Mouse (Mus musculus) ES-E14 (cell line): ENCODE data around the gene Slc1a1. TPM values are rescaled to one million over a fixed set of nuclear protein-coding genes. Genes with fewer than 3 reads are reported as not detected.

Experiments used
- DNase-seq: peaks from one replicate; pipeline ENCODE4 v3.0.0-alpha.2; 2013; ENCODE audit warnings: low read depth, low spot score
- H3K27ac ChIP-seq: 2 replicates; pipeline ENCODE4 v1.5.1; 2012; ENCODE audit warnings: low read depth, mild to moderate bottlenecking, low read length, moderate library complexity, mixed read lengths; ENCODE audit not compliant: poor library complexity, insufficient read depth, severe bottlenecking
- H3K36me3 ChIP-seq: 2 replicates; pipeline ENCODE4 v1.6.1; 2012; ENCODE audit warnings: mild to moderate bottlenecking, low read length, moderate library complexity, mixed read lengths; ENCODE audit not compliant: control insufficient read depth, poor library complexity, insufficient read depth, severe bottlenecking
- H3K4me1 ChIP-seq, 2 experiments: fragments of 150-350 bp in 1 of 2; sonication (generic) in 1 of 2; 2 replicates each; pipeline ENCODE4 v1.6.1; 2012; ENCODE audit warnings: low read length in 2 of 2, mild to moderate bottlenecking in 1 of 2, mixed read lengths in 1 of 2; ENCODE audit not compliant: control insufficient read depth in 2 of 2, insufficient read depth in 2 of 2, poor library complexity in 1 of 2
- H3K4me3 ChIP-seq, 2 experiments: fragments of 150-350 bp in 1 of 2; sonication (generic) in 1 of 2; 2 replicates each; pipeline ENCODE4 v1.5.1; 2012; ENCODE audit warnings: low read length in 2 of 2, low read depth in 1 of 2, mild to moderate bottlenecking in 1 of 2, mixed read lengths in 1 of 2; ENCODE audit not compliant: insufficient read depth in 1 of 2, poor library complexity in 1 of 2, severe bottlenecking in 1 of 2
- H3K9ac ChIP-seq: 2 replicates; pipeline ENCODE4 v1.6.1; 2012; ENCODE audit warnings: low read depth, mild to moderate bottlenecking, low read length, mixed read lengths; ENCODE audit not compliant: poor library complexity, insufficient read depth, severe bottlenecking
- H3K9me3 ChIP-seq: fragments of 150-350 bp; sonication (generic); 2 replicates; pipeline ENCODE4 v1.6.1; 2012; ENCODE audit warnings: low read depth, mild to moderate bottlenecking, low read length; ENCODE audit not compliant: control insufficient read depth, insufficient read depth
- CHD2 ChIP-seq: IDR thresholded peaks from 2 replicates; pipeline ENCODE4 v1.6.1; 2014; ENCODE audit warnings: mild to moderate bottlenecking, low read depth, low read length, inconsistent platforms
- HCFC1 ChIP-seq: IDR thresholded peaks from 2 replicates; pipeline ENCODE4 v1.6.1; 2012; ENCODE audit warnings: low read length, inconsistent platforms, borderline replicate concordance; ENCODE audit not compliant: insufficient read depth
- MAFK ChIP-seq: IDR thresholded peaks from 2 replicates; pipeline ENCODE4 v1.6.1; 2014; ENCODE audit warnings: mild to moderate bottlenecking, low read depth, low read length, inconsistent platforms; ENCODE audit not compliant: insufficient read depth
- ZC3H11A ChIP-seq: IDR thresholded peaks from 2 replicates; pipeline ENCODE4 v1.6.1; 2012; ENCODE audit warnings: low read depth, mild to moderate bottlenecking, inconsistent platforms, low read length, borderline replicate concordance
- ZNF384 ChIP-seq: IDR thresholded peaks from 2 replicates; pipeline ENCODE4 v1.6.1; 2012; ENCODE audit warnings: low read depth, low read length, inconsistent platforms
- in situ Hi-C, 2 experiments: fragments of 600-800 bp; cut with MboI; formaldehyde crosslinking; loops; one replicate each; pipeline ENCODE4 v1.15.1; 2025; ENCODE audit warnings: low sequenced_read_pairs in 2 of 2, inconsistent platforms in 1 of 2; ENCODE audit not compliant: unreplicated experiment in 2 of 2
- total RNA-seq: library from RNA; depleted of rRNA; stranded (reverse); fragments of 300-350 nt; gene quantifications from 2 replicates; pipeline ENCODE4 v1.2.3, GENCODE M21; 2012

Slc1a1 gene
- total RNA-seq, 1 experiment: 5.0 TPM

DNA sequence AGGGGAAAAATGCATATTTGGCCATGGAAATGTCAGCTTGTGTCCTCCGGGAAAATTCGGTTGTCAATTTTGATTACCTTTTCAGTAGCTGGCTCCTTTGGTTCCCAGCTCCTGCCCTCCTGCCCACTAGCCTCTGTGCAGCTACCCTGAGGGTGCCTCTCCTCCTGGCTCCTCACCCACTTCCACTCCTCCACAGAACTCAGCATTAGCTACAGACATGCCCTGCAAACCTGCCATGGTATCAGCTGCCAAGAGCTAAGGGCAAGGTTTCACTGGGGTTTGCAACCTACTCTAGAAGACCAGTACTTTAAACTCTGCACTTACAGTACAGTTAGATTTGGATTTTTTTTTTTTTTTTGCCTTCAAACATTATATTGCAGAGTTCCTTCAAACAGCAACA, 44.6 kb downstream of the Slc1a1 start:
- in situ Hi-C loops: no loop called here
- Histone ChIP-seq H3K9ac (no peak overlapping the region), H3K36me3 (no peaks in the 10 kb centered on the region), H3K27ac (no peak overlapping the region), H3K4me1 (no peaks in the 10 kb centered on the region), H3K9me3 (no peaks in the 10 kb centered on the region), H3K4me3 (no peak overlapping the region)
- no peak for DNase-seq
- TF ChIP-seq ZC3H11A: no peak
- TF ChIP-seq CHD2: no peak
- TF ChIP-seq MAFK: no peak
- TF ChIP-seq ZNF384: no peak
- no peak for TF ChIP-seq HCFC1

DNA sequence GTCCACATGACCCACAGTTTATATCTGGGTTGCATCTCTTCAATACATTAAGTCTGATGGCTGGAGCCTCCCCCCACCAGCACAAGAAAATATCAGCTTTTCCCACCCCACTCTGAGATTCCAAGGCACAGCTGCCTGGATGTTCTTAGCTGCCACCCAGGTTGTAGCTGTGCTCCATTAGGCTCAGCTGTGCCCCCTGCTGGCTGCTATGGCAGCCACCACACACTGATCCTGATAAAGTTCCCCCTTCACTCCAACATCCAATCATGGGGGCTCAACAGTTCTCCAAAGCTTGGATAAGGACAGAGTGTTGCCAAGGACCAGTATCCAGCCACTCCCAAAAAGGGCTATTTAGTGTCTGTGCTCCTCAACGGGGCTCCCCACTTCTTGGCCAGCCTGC, 48.3 kb downstream of the Slc1a1 start:
- H3K4me3 ChIP-seq: no peak overlapping the region
- DNase-seq: peak; percentile 59
- in situ Hi-C loops: loop anchor here in 1 of 2 experiments (5.0 kb wide), 1 partner anchor 106 kb away; no protein-coding TSS in a partner anchor

DNA sequence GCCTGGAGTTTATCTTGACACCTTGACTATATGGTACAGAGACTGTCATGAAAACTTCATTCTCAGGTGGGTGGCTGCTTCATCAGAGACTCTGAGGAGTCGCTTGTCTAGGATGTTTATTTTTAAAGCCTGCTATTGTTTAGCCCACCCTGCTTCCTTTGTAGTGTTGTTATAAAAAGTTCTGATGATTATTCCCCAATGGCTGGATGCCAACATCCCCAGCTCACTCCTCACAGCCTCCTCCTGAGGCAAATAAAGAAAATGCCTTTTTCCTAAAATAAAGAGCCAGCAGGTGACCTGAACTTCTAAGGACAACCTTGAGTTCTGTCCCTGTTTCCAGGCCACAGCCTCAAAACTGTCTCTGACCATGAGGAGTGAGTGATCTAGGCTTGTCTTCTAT, 53.6 kb downstream of the Slc1a1 start:
- in situ Hi-C loops: no loop called here
- no peaks in the 10 kb centered on the region for H3K4me1 ChIP-seq
- no peaks in the 10 kb centered on the region for H3K36me3 ChIP-seq
- no peak for DNase-seq
- TF ChIP-seq HCFC1 (no peak), MAFK (no peak), ZC3H11A (no peak), CHD2 (no peak)
- no peak overlapping the region for H3K9ac ChIP-seq
- no peak overlapping the region for H3K4me3 ChIP-seq
- H3K9me3 ChIP-seq: no peaks in the 10 kb centered on the region
- no peak overlapping the region for H3K27ac ChIP-seq

More for the DNA sequence above, 48.3 kb downstream of the Slc1a1 start:
- Histone ChIP-seq H3K9me3 (no peaks in the 10 kb centered on the region), H3K9ac (no peak overlapping the region), H3K27ac (no peak overlapping the region), H3K4me1 (no peaks in the 10 kb centered on the region), H3K36me3 (no peaks in the 10 kb centered on the region)
- TF ChIP-seq HCFC1 (no peak), MAFK (no peak), ZNF384 (no peak), CHD2 (no peak), ZC3H11A (peak; percentile 82)

DNA sequence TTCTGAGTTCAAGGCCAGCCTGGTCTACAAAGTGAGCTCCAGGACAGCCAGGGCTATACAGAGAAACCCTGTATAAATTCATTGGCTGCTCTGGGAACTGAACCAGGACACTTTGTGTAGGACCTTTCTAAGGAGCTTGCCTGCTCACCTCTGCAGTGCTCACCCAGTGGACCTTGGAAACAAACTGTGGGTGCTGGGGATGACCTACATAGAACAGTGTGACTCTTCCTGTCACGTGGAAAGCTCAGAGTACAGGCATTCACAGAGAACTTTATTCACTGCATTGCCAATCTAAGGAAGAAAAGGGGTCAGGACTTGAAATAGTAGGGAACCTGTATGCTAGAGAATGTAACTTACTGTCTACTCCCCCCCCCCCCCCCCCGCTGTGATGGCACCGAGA, 54.4 kb downstream of the Slc1a1 start:
- H3K27ac ChIP-seq: no peak overlapping the region
- no peak overlapping the region for H3K9ac ChIP-seq
- H3K9me3 ChIP-seq: no peaks in the 10 kb centered on the region
- H3K36me3 ChIP-seq: no peaks in the 10 kb centered on the region
- DNase-seq: no peak
- in situ Hi-C loops: no loop called here
- no peak overlapping the region for H3K4me3 ChIP-seq
- no peak for TF ChIP-seq MAFK
- no peaks in the 10 kb centered on the region for H3K4me1 ChIP-seq

DNA sequence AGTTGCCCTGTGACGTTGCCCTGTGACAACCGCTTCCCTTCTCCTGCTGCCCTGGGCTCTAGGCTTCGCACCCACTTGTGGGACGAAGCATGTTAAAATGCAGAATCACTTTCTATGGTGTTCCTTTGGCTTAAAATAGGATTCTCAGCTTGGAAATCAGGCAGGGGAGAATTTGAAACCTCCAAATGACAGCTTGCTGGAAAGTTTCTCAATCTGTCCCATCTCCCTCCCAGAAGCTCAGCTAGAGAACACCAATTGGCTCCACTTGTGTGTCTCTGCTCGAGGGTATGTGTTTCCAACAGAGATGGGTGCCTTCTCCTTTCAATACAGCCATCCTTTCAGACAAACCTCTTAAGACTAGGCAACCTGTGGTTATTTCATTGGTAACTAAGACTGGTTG, 56.4 kb downstream of the Slc1a1 start:
- DNase-seq: no peak
- H3K9me3 ChIP-seq: no peaks in the 10 kb centered on the region
- H3K27ac ChIP-seq: no peak overlapping the region
- no peak overlapping the region for H3K9ac ChIP-seq
- H3K36me3 ChIP-seq: no peaks in the 10 kb centered on the region
- no peaks in the 10 kb centered on the region for H3K4me1 ChIP-seq
- in situ Hi-C loops: no loop called here
- H3K4me3 ChIP-seq: no peak overlapping the region
- TF ChIP-seq MAFK: no peak
- TF ChIP-seq HCFC1: no peak
- no peak for TF ChIP-seq ZC3H11A
- no peak for TF ChIP-seq CHD2
- no peak for TF ChIP-seq ZNF384
